In the genomic region with DNA sequence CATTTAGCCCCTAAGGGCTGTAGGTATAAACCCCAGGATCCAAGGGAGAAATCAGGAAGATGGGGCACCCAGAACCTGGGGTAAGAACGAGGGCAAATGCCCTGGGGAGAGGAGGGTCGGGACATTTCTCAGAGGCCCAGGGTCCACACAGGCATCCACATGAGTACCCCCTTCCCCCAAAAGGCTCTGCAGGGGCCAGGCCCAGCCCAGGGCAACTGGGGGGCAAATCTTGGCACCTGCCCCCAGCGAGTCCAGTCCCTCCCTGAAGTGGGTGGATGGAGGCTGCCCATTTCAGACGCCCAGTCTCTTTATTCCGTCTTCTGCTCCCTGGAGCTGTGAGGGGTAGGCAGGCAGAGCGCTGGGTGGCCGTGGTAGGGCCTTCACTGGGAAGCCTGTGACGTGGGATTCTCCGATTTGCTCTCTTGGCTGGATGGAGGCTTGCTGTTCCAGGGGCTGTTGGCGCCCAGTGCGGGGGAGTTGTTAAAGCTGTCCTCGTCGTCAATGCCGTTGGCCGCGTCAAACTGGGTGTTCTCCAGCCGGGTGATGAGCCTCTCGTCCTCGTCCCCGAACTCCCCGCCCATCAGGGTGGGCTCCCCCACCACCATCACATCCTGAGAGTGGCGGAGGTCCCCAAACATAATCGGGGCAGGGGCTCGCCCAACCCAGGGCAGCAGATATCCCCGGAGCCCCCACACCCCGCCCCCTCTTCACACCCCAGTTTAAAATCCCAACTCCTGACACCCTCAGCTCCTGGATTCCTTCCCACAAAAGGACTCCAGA, we compare ENCODE assay signal across 24 mouse cellular contexts. TPM values are rescaled to one million over a fixed set of nuclear protein-coding genes. Genes with fewer than 3 reads are reported as not detected.
A peak's percentile ranks its signal among the peaks of the same experiment; 100 is the strongest.
DNase-seq lines count a peak whose midpoint lies in the region; ATAC-seq and TF ChIP-seq lines count a peak whose summit lies in the region.
"Had no signal": no experiment of that assay in that cellular context is flagged by ENCODE, and none has a peak within 500 bp of the region (broad histone marks: within the 10 kb centered on the region; RNA-seq: fewer than 3 reads in every experiment).

No protein-coding gene starts in this region.

- peaks cover 15% of the 10 kb centered on the region for H3K4me1 ChIP-seq in midbrain, embryonic 11.5 days (ENCODE audit: control insufficient read depth, insufficient read depth, low read length)
- H3K4me1 ChIP-seq in midbrain, embryonic 15.5 days: peaks cover 22% of the 10 kb centered on the region
- H3K4me1 ChIP-seq in liver, postnatal 0 days (ENCODE audit: insufficient read depth): peaks cover 33% of the 10 kb centered on the region

- no peak overlapping the region for H3K4me3 ChIP-seq in midbrain, embryonic 11.5 days (ENCODE audit: low read depth, low read length)
- H3K4me3 ChIP-seq in midbrain, embryonic 15.5 days: no peak overlapping the region
- no peak overlapping the region for H3K4me3 ChIP-seq in liver, postnatal 0 days (ENCODE audit: low read depth, low read length)
- H3K4me3 ChIP-seq: embryonic facial prominence, embryonic 10.5 days; forebrain, embryonic 15.5 days; hindbrain, embryonic 12.5 days; limb, embryonic 15.5 days; myocyte; neural tube, embryonic 13.5 days had no signal

- no peaks in the 10 kb centered on the region for H3K9me3 ChIP-seq in midbrain, embryonic 11.5 days (ENCODE audit: control insufficient read depth, low read length)
- no peaks in the 10 kb centered on the region for H3K9me3 ChIP-seq in midbrain, embryonic 15.5 days
- H3K9me3 ChIP-seq in liver, postnatal 0 days (ENCODE audit: low read length): no peaks in the 10 kb centered on the region
- H3K9me3 ChIP-seq: forebrain, embryonic 15.5 days; limb, embryonic 15.5 days; neural tube, embryonic 13.5 days had no signal

- H3K36me3 ChIP-seq in midbrain, embryonic 11.5 days (ENCODE audit: control insufficient read depth, insufficient read depth, low read length): peaks cover 40% of the 10 kb centered on the region
- H3K36me3 ChIP-seq in midbrain, embryonic 15.5 days (replicated peaks): peaks cover 41% of the 10 kb centered on the region
- H3K36me3 ChIP-seq in liver, postnatal 0 days (replicated peaks; ENCODE audit: insufficient read depth, low read length): peaks cover 54% of the 10 kb centered on the region

- H3K27ac ChIP-seq in midbrain, embryonic 11.5 days (ENCODE audit: low read depth, low read length): no peak overlapping the region
- no peak overlapping the region for H3K27ac ChIP-seq in midbrain, embryonic 15.5 days
- peak overlapping the region; percentile 93 for H3K27ac ChIP-seq in liver, postnatal 0 days (ENCODE audit: low read depth)
- H3K27ac ChIP-seq: embryonic facial prominence, embryonic 10.5 days; forebrain, embryonic 15.5 days; kidney, postnatal 0 days; limb, embryonic 15.5 days had no signal

- H3K27me3 ChIP-seq in midbrain, embryonic 11.5 days (ENCODE audit: control insufficient read depth, insufficient read depth, low read length): no peaks in the 10 kb centered on the region
- H3K27me3 ChIP-seq in midbrain, embryonic 15.5 days (replicated peaks): no peaks in the 10 kb centered on the region
- H3K27me3 ChIP-seq in liver, postnatal 0 days (ENCODE audit: insufficient read depth, low read length): no peaks in the 10 kb centered on the region
- H3K27me3 ChIP-seq: forebrain, embryonic 15.5 days; hindbrain, embryonic 12.5 days; limb, embryonic 15.5 days; neural tube, embryonic 13.5 days had no signal

- no peak overlapping the region for H3K4me2 ChIP-seq in midbrain, embryonic 11.5 days
- no peak overlapping the region for H3K4me2 ChIP-seq in midbrain, embryonic 15.5 days
- H3K4me2 ChIP-seq in liver, postnatal 0 days (ENCODE audit: low read depth, low read length): no peak overlapping the region
- H3K4me2 ChIP-seq: forebrain, embryonic 15.5 days; hindbrain, embryonic 12.5 days; limb, embryonic 15.5 days; lung, embryonic 14.5 days; neural tube, embryonic 13.5 days had no signal

- ATAC-seq in midbrain, embryonic 11.5 days (ENCODE audit: low FRiP score): no peak
- no peak for ATAC-seq in midbrain, embryonic 15.5 days (replicated peaks)
- ATAC-seq in liver, postnatal 0 days: no peak
- ATAC-seq: CD4-positive, CD25-positive, alpha-beta regulatory T cell, adult 4 months; inflammation-experienced regulatory T-cells, adult 6 months had no signal

- no peak for TF ChIP-seq CTCF in liver, postnatal 0 days (IDR thresholded peaks at IDR 0.05; ENCODE audit: low read depth)

- no peak for TF ChIP-seq EP300 in liver, postnatal 0 days (IDR thresholded peaks at IDR 0.05; ENCODE audit: low read depth)

- H3K9ac ChIP-seq in midbrain, embryonic 11.5 days (ENCODE audit: low read length): no peak overlapping the region
- no peak overlapping the region for H3K9ac ChIP-seq in midbrain, embryonic 15.5 days
- no peak overlapping the region for H3K9ac ChIP-seq in liver, postnatal 0 days (replicated peaks)
- H3K9ac ChIP-seq: forebrain, embryonic 15.5 days; hindbrain, embryonic 12.5 days; limb, embryonic 15.5 days; lung, embryonic 14.5 days; neural tube, embryonic 13.5 days had no signal

- whole genome bisulfite sequencing in midbrain, embryonic 11.5 days: 89% methylated on average over 26 of the region's 26 CpGs
- 88% methylated on average over 26 of the region's 26 CpGs for WGBS in midbrain, embryonic 15.5 days
- WGBS in liver, postnatal 0 days (ENCODE audit: insufficient replicate concordance): 89% methylated on average over 26 of the region's 26 CpGs

- peak; percentile 90 for DNase-seq in heart, adult 11 months
- no peak for DNase-seq in heart, adult 18-20 months
- peak; percentile 30 to 55 for DNase-seq in layer of hippocampus, postnatal 10 days (ENCODE audit: low spot score in 2 of 2)
- DNase-seq in layer of hippocampus, adult 9-10 months (ENCODE audit: low spot score): no peak
- peak; percentile 10 for DNase-seq in midbrain, embryonic 11.5 days (ENCODE audit: low spot score, missing footprints)
- no peak for DNase-seq in liver, postnatal 0 days
- DNase-seq: adrenal gland, postnatal 25 days; cerebellum, adult 11 months; cerebellum, adult 9-11 months; kidney, adult 18-20 months; lung, embryonic 14.5 days; midbrain, embryonic 14.5 days; retina, postnatal 1 day; thymus, postnatal 14 days had no signal

RNA-seq across cellular contexts. Expression of gene Pprc1, which starts 11.8 kb away (rescaled TPM):
- total RNA-seq in heart, adult 18-20 months (2021): 10 to 100 TPM; 14.2 to 14.9 TPM
- 10 to 100 TPM; 34.7 to 36.2 TPM for total RNA-seq in layer of hippocampus, postnatal 10 days (2021)
- 38.2 and 48.5 TPM in 2 replicates for polyA plus RNA-seq in midbrain, embryonic 11.5 days (2014; fragmentation: Nextera tagmentation; extraction: Ambion mirVana)
- 22.0 and 22.5 TPM in 2 replicates for polyA plus RNA-seq in midbrain, embryonic 15.5 days (2015; fragmentation: Nextera tagmentation; extraction: Ambion mirVana)
- 7.7 and 8.1 TPM in 2 replicates for polyA plus RNA-seq in liver, postnatal 0 days (2015; fragmentation: Nextera tagmentation; extraction: Ambion mirVana)

RNA-seq across cellular contexts. Expression of gene Ldb1, which starts 12.1 kb away (rescaled TPM):
- total RNA-seq in heart, adult 18-20 months (2021): 10 to 100 TPM; 35.2 to 37.3 TPM
- 100 to 1,000 TPM; 104 to 113 TPM for total RNA-seq in layer of hippocampus, postnatal 10 days (2021)
- polyA plus RNA-seq in midbrain, embryonic 11.5 days (2014; fragmentation: Nextera tagmentation; extraction: Ambion mirVana): 72.1 and 77.0 TPM in 2 replicates
- polyA plus RNA-seq in midbrain, embryonic 15.5 days (2015; fragmentation: Nextera tagmentation; extraction: Ambion mirVana): 122 and 129 TPM in 2 replicates
- polyA plus RNA-seq in liver, postnatal 0 days (2015; fragmentation: Nextera tagmentation; extraction: Ambion mirVana): 32.3 and 34.4 TPM in 2 replicates

RNA-seq across cellular contexts. Expression of gene Hps6, which starts 29.6 kb away (rescaled TPM):
- total RNA-seq in heart, adult 18-20 months (2021): 1 to 10 TPM; 5.0 to 5.1 TPM
- total RNA-seq in layer of hippocampus, postnatal 10 days (2021): 1 to 10 TPM; 4.6 to 4.7 TPM
- polyA plus RNA-seq in midbrain, embryonic 11.5 days (2014; fragmentation: Nextera tagmentation; extraction: Ambion mirVana): 1.0 and 1.4 TPM in 2 replicates
- 3.9 and 4.0 TPM in 2 replicates for polyA plus RNA-seq in midbrain, embryonic 15.5 days (2015; fragmentation: Nextera tagmentation; extraction: Ambion mirVana)
- 2.0 and 2.2 TPM in 2 replicates for polyA plus RNA-seq in liver, postnatal 0 days (2015; fragmentation: Nextera tagmentation; extraction: Ambion mirVana)

RNA-seq across cellular contexts. Expression of gene Armh3, which starts 34.6 kb away (rescaled TPM):
- total RNA-seq in heart, adult 18-20 months (2021): 10 to 100 TPM; 16.2 to 17.2 TPM
- total RNA-seq in layer of hippocampus, postnatal 10 days (2021): 10 to 100 TPM; 21.5 to 26.0 TPM
- 13.9 and 14.2 TPM in 2 replicates for polyA plus RNA-seq in midbrain, embryonic 11.5 days (2014; fragmentation: Nextera tagmentation; extraction: Ambion mirVana)
- 25.4 and 25.9 TPM in 2 replicates for polyA plus RNA-seq in midbrain, embryonic 15.5 days (2015; fragmentation: Nextera tagmentation; extraction: Ambion mirVana)
- polyA plus RNA-seq in liver, postnatal 0 days (2015; fragmentation: Nextera tagmentation; extraction: Ambion mirVana): 3.1 and 3.5 TPM in 2 replicates

RNA-seq across cellular contexts. Expression of gene Nolc1, which starts 42.7 kb away (rescaled TPM):
- 10 to 100 TPM; 17.9 to 19.1 TPM for total RNA-seq in heart, adult 18-20 months (2021)
- total RNA-seq in layer of hippocampus, postnatal 10 days (2021): 10 to 100 TPM; 41.2 to 45.6 TPM
- 115 and 117 TPM in 2 replicates for polyA plus RNA-seq in midbrain, embryonic 11.5 days (2014; fragmentation: Nextera tagmentation; extraction: Ambion mirVana)
- 65.5 and 70.3 TPM in 2 replicates for polyA plus RNA-seq in midbrain, embryonic 15.5 days (2015; fragmentation: Nextera tagmentation; extraction: Ambion mirVana)
- 23.1 and 26.9 TPM in 2 replicates for polyA plus RNA-seq in liver, postnatal 0 days (2015; fragmentation: Nextera tagmentation; extraction: Ambion mirVana)

Comparison
In these comparisons a context has a peak if more than half of its experiments do, and no peak if none do; other contexts are left out.
1. DNase-seq: peak in heart, adult 11 months (single experiment), layer of hippocampus, postnatal 10 days (2 of 2) and midbrain, embryonic 11.5 days (single experiment); none in heart, adult 18-20 months (0 of 2), layer of hippocampus, adult 9-10 months (single experiment) and liver, postnatal 0 days (single experiment).